Mouse (Mus musculus) embryonic fibroblast, embryonic 13.5 days (primary cell): ENCODE results near the gene Gsdma3.

Experiments used
- CTCF ChIP-seq: IDR thresholded peaks from 2 replicates; pipeline ENCODE4 v1.5.1; 2011; ENCODE audit warnings: mild to moderate bottlenecking, control low read depth, low read length, moderate library complexity, borderline replicate concordance; ENCODE audit not compliant: insufficient read depth
- POLR2A ChIP-seq: IDR thresholded peaks from 2 replicates; pipeline ENCODE4 v1.6.1; 2011; ENCODE audit warnings: low read depth, mild to moderate bottlenecking, control low read depth, low read length, moderate library complexity

GRCm38 (mm10) chr11:98686976-98687375 is 60.8 kb downstream of the Gsdma3 start:
- TF ChIP-seq CTCF, result no peak
- TF ChIP-seq POLR2A, result no peak
